Mouse (Mus musculus) myocyte (in vitro differentiated cells): ENCODE results near the gene Rprm.

ENCODE experiments used
- E2F4 ChIP-seq: IDR thresholded peaks from one replicate; pipeline ENCODE4 v1.6.1; 2011; ENCODE audit warnings: mild to moderate bottlenecking, control low read depth, moderate library complexity; ENCODE audit not compliant: insufficient read depth
- MAX ChIP-seq: IDR thresholded peaks from one replicate; pipeline ENCODE4 v1.6.1; 2011; ENCODE audit warnings: low read depth, mild to moderate bottlenecking, control low read depth
- MYOG ChIP-seq, 3 experiments: IDR thresholded peaks; one replicate each; pipeline ENCODE4 v1.6.1; 2011; ENCODE audit warnings: control low read depth in 2 of 3, low read depth in 2 of 3, mild to moderate bottlenecking in 2 of 3; ENCODE audit not compliant: insufficient read length in 2 of 3, control insufficient read depth in 1 of 3, insufficient read depth in 1 of 3
- POLR2A ChIP-seq: IDR thresholded peaks from one replicate; pipeline ENCODE4 v1.6.1; 2011; ENCODE audit warnings: low read depth, mild to moderate bottlenecking, control low read depth, moderate library complexity; ENCODE audit not compliant: insufficient read length
- TCF12 ChIP-seq: IDR thresholded peaks from one replicate; pipeline ENCODE4 v1.6.1; 2011; ENCODE audit warnings: mild to moderate bottlenecking, control low read depth; ENCODE audit not compliant: poor library complexity, insufficient read depth, severe bottlenecking
- USF1 ChIP-seq: IDR thresholded peaks from one replicate; pipeline ENCODE4 v1.6.1; 2011; ENCODE audit warnings: low read depth, mild to moderate bottlenecking, control low read depth, moderate library complexity

DNA sequence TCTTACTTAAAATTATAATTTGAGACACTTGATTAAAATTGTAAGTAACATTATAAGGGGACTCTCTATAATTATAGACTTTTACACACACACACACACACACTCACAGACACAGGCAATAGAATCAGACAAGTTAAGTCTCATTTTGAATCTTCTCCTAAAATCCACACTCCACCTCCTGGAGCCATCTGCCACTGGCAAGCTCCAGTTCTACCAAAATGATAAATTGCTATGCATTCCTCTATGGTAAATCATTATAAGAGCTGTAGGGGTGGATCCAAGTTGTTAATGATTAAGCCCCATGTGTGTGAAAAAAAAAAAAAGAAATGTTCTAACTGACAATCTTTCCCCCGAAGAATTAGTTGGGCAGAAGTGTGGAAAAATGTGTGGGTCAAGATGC, 13.8 kb downstream of the Rprm start:
- no peak for TF ChIP-seq USF1
- TF ChIP-seq POLR2A: no peak
- TF ChIP-seq MAX: no peak
- TF ChIP-seq TCF12: no peak
- no peak for TF ChIP-seq MYOG (IDR thresholded peaks at IDR 0.05; ENCODE audit: control insufficient read depth in 1 of 3, insufficient read depth in 1 of 3, insufficient read length in 2 of 3, low read depth in 2 of 3)
- no peak for TF ChIP-seq E2F4
